Mouse (Mus musculus) erythroblast, embryonic 14.5 days (primary cell): Measurements from ENCODE around the gene Plekha6.

Experiments
- GATA1 ChIP-seq: IDR thresholded peaks from 2 replicates; pipeline ENCODE4 v1.6.1; 2012; ENCODE audit warnings: low read length, inconsistent platforms, mixed read lengths
- TAL1 ChIP-seq: IDR thresholded peaks from 3 replicates; pipeline ENCODE4 v1.6.1; 2012; ENCODE audit warnings: low read length, inconsistent platforms, mixed read lengths

- TF ChIP-seq TAL1 (no peak), GATA1 (no peak)
Measured at GRCm38 (mm10) chr1:133254856-133255764, 91.1 kb downstream of the Plekha6 start.
